Mouse (Mus musculus) brain, embryonic 14.5 days (tissue): ENCODE measurements around the gene Mtf1.

ENCODE experiments used
- CTCF ChIP-seq: fragments of 200-500 bp; IDR thresholded peaks from 2 replicates; pipeline ENCODE4 v1.5.1; 2012; ENCODE audit warnings: inconsistent platforms, mild to moderate bottlenecking, moderate library complexity, borderline replicate concordance; ENCODE audit not compliant: insufficient read depth, insufficient read length; ENCODE audit errors: extremely low read depth
- POLR2A ChIP-seq: fragments of 200-500 bp; IDR thresholded peaks from 2 replicates; pipeline ENCODE4 v1.6.1; 2012; ENCODE audit warnings: mild to moderate bottlenecking, inconsistent platforms, borderline replicate concordance; ENCODE audit not compliant: poor library complexity, insufficient read depth, insufficient read length, severe bottlenecking; ENCODE audit errors: extremely low read depth

GRCm38 (mm10) chr4:124881341-124881908 lies 79.5 kb downstream of the Mtf1 start:
- no peak for TF ChIP-seq CTCF
- peak; percentile 68; the same call in 1 of the 2 replicates for TF ChIP-seq POLR2A
